Mouse (Mus musculus) hindbrain, embryonic 16.5 days (tissue): ENCODE data around the gene Bahcc1. TPM values are rescaled to one million over a fixed set of nuclear protein-coding genes. Genes with fewer than 3 reads are reported as not detected.

ENCODE experiments used
- ATAC-seq: fragments of 200-750 bp; cut with Nextera tagmentation; 2 replicates; pipeline ENCODE4 v1.8.0; 2017; ENCODE audit warnings: moderate TSS enrichment, moderate library complexity
- H3K27ac ChIP-seq: fragments of 300-500 bp; sonication (generic); 2 replicates; pipeline ENCODE4 v1.5.1; 2014; ENCODE audit warnings: low read depth, mild to moderate bottlenecking, control low read depth, low read length, moderate library complexity
- H3K27me3 ChIP-seq: fragments of 300-500 bp; sonication (generic); replicated peaks from 2 replicates; pipeline ENCODE4 v1.6.1; 2014; ENCODE audit warnings: low read length; ENCODE audit not compliant: control insufficient read depth, insufficient read depth
- H3K36me3 ChIP-seq: fragments of 300-500 bp; sonication (generic); 2 replicates; pipeline ENCODE4 v1.6.1; 2014; ENCODE audit warnings: mild to moderate bottlenecking, low read length, moderate library complexity, mixed read lengths; ENCODE audit not compliant: control insufficient read depth, insufficient read depth
- H3K4me1 ChIP-seq: fragments of 300-500 bp; sonication (generic); 2 replicates; pipeline ENCODE4 v1.6.1; 2014; ENCODE audit warnings: low read depth, low read length; ENCODE audit not compliant: control insufficient read depth, insufficient read depth
- H3K4me2 ChIP-seq: fragments of 300-500 bp; sonication (generic); 2 replicates; pipeline ENCODE4 v1.6.1; 2014; ENCODE audit warnings: mild to moderate bottlenecking, low read length, control low read depth, moderate library complexity
- H3K4me3 ChIP-seq: fragments of 300-500 bp; sonication (generic); 2 replicates; pipeline ENCODE4 v1.5.1; 2014; ENCODE audit warnings: mild to moderate bottlenecking, low read length, control low read depth, moderate library complexity
- H3K9ac ChIP-seq: fragments of 300-500 bp; sonication (generic); 2 replicates; pipeline ENCODE4 v1.6.1; 2014; ENCODE audit warnings: low read depth, mild to moderate bottlenecking, control low read depth, low read length, moderate library complexity
- H3K9me3 ChIP-seq: fragments of 300-500 bp; sonication (generic); 2 replicates; pipeline ENCODE4 v1.6.1; 2014; ENCODE audit warnings: mild to moderate bottlenecking, low read length, moderate library complexity; ENCODE audit not compliant: control insufficient read depth
- WGBS: fragments of 180-500 bp; shearing (Covaris S2); extraction: QIAGEN DNeasy Blood & Tissue Kit; methylation state at CpG from one replicate; pipeline ENCODE4 v1.1.7; 2014; 5-methylcytosine and 5-hydroxymethylcytosine counted together
- polyA plus RNA-seq: library from polyadenylated mRNA; unstranded; fragments of >200 nt; fragmentation: Nextera tagmentation; extraction: Ambion mirVana; gene quantifications from 2 replicates; pipeline ENCODE4 v1.2.1, GENCODE M21; 2015

Bahcc1 gene
- polyA plus RNA-seq, 1 experiment from 2014 or later = 7.8 TPM

GRCm38 (mm10) chr11:120227571-120228051 is 5.1 kb upstream of the Bahcc1 start:
- Histone ChIP-seq H3K4me2 (no peak overlapping the region), H3K27me3 (no peaks in the 10 kb centered on the region), H3K4me1 (peaks cover 72% of the 10 kb centered on the region), H3K36me3 (no peaks in the 10 kb centered on the region), H3K9ac (peak overlapping the region; percentile 42; the same call in 1 of the 2 replicates), H3K9me3 (no peaks in the 10 kb centered on the region), H3K27ac (peak overlapping the region; percentile 36), H3K4me3 (no peak overlapping the region)
- 35% methylated on average over 8 of the region's 8 CpGs for WGBS
- no peak for ATAC-seq

DNA sequence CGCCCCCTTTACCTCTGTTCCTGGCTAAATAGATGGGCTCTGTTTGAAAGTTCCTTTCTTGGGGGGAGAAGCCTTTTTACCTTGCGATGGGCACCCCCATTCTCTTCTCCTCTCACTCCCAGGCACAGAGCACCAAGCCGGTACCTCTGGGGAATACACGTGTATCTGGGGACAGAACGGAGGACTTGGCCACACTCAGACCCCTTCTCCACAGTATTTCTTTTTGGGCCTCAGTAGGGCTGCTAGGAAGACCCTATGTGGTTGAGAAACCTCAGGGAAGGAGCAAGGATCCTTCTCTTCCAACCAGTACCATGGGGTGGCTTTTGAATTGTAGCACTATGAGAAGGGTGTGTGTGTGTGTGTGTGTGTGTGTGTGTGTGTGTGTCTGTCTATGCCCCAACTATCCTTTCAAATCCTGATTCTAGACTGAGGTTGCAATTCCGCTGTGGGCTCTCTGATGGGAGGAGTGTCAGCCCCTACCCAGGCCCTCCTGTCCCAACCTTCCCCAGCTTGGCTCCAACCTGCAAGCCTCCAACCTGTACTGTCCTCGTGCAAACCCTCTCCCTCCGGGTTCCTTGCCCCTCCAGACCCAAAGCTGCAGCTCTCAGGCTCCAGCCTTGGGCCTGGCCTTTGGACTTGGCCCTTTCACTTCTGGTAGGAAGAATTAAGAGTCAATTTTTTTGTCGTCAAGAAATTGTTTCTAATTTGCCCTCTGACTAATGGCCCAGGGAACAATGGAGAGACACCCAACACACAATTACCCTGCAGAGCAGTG is 4.4 kb upstream of the Bahcc1 start:
- Histone ChIP-seq H3K9me3 (no peaks in the 10 kb centered on the region), H3K27me3 (no peaks in the 10 kb centered on the region), H3K4me1 (peaks cover 72% of the 10 kb centered on the region), H3K4me2 (peak overlapping the region; percentile 96), H3K4me3 (no peak overlapping the region), H3K36me3 (no peaks in the 10 kb centered on the region), H3K9ac (peak overlapping the region; percentile 44), H3K27ac (peak overlapping the region; percentile 57)
- ATAC-seq = no peak
- WGBS = 51% methylated on average over 9 of the region's 9 CpGs

GRCm38 (mm10) chr11:120228911-120229437 is 3.8 kb upstream of the Bahcc1 start:
- Histone ChIP-seq H3K4me1 (peaks cover 67% of the 10 kb centered on the region), H3K9me3 (no peaks in the 10 kb centered on the region), H3K36me3 (no peaks in the 10 kb centered on the region), H3K27me3 (no peaks in the 10 kb centered on the region), H3K9ac (peak overlapping the region; percentile 97), H3K4me3 (peak overlapping the region; percentile 90), H3K27ac (peak overlapping the region; percentile 57), H3K4me2 (peak overlapping the region; percentile 96)
- 11% methylated on average over 7 of the region's 7 CpGs for WGBS
- ATAC-seq = no peak

DNA sequence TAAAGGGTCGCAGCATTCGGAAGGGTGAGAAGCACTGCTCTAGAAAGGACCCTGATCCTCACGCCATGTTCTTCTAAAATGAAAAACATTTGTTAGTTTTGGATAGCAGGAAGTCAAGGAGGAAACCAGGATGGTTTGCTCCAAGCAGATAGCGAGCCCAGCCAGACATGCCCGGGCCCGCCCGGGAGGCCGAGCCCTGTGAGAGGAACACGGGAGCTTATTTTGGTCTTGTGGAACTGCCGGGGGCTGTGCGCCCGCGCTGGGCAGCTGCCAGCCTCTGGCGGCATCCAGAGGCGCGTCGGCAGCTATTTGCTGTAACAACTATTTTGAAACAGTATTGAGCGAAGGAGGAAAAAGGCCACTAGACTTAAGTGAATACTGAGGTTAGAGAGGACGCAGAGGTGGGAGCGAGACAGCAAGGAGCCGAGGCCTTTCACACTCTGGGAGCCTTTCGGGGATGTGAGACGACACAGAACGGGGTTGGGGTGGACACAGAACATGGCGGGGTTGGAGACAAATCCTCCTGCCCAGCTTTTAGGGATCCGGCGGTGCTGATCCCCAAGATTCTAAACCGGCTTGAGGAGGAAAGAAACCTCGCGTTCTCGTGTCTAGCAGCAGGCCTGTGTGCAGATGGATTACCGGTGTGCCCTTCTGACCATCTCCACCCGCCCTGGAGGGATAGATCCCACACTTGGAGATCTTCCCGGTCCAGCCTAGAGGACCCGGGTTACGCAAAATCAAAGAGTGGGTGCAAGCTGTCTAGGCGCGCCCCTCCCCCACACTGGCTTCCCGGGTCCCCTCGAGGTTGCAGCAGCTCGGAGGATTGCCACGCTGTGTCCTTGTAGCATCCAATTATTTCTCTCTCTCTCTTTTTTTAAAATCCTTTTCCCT is 2.6 kb upstream of the Bahcc1 start:
- Histone ChIP-seq H3K9me3 (no peaks in the 10 kb centered on the region), H3K36me3 (no peaks in the 10 kb centered on the region), H3K9ac (peak overlapping the region; percentile 97), H3K27ac (peak overlapping the region; percentile 99), H3K4me2 (peak overlapping the region; percentile 96), H3K4me3 (peak overlapping the region; percentile 90), H3K27me3 (no peaks in the 10 kb centered on the region), H3K4me1 (peaks cover 56% of the 10 kb centered on the region)
- under 1% methylated on average over 42 of the region's 42 CpGs for WGBS
- ATAC-seq = no peak

- H3K4me3 ChIP-seq = peak overlapping the region; percentile 90
- H3K9ac ChIP-seq = peak overlapping the region; percentile 97
- no peaks in the 10 kb centered on the region for H3K9me3 ChIP-seq
- H3K4me1 ChIP-seq = peaks cover 49% of the 10 kb centered on the region
- H3K4me2 ChIP-seq = peak overlapping the region; percentile 96
- H3K36me3 ChIP-seq = no peaks in the 10 kb centered on the region
- peak overlapping the region; percentile 99 for H3K27ac ChIP-seq
- no peak for ATAC-seq
- under 1% methylated on average over 45 of the region's 58 CpGs for WGBS
- H3K27me3 ChIP-seq = no peaks in the 10 kb centered on the region
These were observed 1.8 kb upstream of the Bahcc1 start for GRCm38 (mm10) chr11:120230841-120231370.

DNA sequence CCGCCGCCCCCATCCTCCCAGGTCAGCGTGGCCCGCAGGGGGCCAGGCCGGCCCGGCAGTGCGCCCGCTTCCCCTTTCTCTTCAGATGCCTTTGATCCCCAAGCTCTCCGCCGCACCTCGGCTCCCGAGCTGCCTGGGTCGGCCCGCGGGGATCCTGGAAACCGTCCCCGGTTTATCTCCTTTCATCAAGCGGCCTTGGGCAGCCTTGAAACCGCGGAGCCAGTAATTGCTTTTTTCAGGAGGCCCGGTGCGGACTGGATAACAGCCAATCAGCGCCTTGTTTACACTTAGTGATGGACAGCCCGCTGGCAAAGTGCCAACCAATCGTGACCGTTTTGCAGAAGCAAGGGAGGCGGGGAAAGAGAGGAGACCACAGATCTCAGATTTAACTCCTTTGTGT is 1.4 kb upstream of the Bahcc1 start:
- no peaks in the 10 kb centered on the region for H3K36me3 ChIP-seq
- H3K27ac ChIP-seq = peak overlapping the region; percentile 99
- H3K9ac ChIP-seq = peak overlapping the region; percentile 97
- no peaks in the 10 kb centered on the region for H3K9me3 ChIP-seq
- peak overlapping the region; percentile 90 for H3K4me3 ChIP-seq
- under 1% methylated on average over 21 of the region's 27 CpGs for WGBS
- H3K4me1 ChIP-seq = peaks cover 45% of the 10 kb centered on the region
- ATAC-seq = peak; percentile 72
- peak overlapping the region; percentile 96 for H3K4me2 ChIP-seq
- no peaks in the 10 kb centered on the region for H3K27me3 ChIP-seq

GRCm38 (mm10) chr11:120233441-120234135 is 841 bp downstream of the Bahcc1 start:
- no peak for ATAC-seq

DNA sequence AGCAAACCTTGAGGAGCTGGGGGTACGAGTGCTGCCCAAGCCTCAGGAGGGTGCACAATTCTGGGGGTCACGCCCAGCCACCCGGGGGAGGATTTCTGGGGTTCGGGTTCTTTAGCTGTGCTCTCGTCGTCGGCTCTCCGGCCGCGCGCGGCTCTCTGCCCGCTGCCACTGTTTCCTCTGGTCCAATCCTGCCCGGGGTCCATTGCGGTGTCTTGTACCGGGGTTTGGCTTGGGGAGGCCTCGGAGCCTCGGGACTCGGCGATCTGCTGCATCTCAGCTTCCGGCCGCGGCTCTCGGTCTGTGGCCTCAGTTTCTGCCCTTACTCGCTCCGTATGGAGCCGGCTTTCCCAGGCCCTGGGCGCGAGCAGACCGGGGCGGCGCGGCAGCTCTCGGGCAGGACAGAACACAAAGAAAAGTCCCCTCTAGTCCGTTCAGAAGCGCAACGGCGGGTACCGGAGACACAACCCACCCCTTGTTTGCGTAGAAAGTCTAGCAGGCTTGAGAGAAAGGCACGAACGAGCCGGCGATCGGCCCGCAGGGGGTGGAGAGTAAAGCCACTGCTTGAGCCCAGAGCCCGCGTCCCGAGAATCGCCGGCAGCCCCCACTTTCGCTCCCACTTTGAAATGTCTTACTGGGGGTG is 1.5 kb downstream of the Bahcc1 start:
- peak overlapping the region; percentile 95 for H3K27ac ChIP-seq
- H3K27me3 ChIP-seq = no peaks in the 10 kb centered on the region
- H3K36me3 ChIP-seq = no peaks in the 10 kb centered on the region
- H3K4me2 ChIP-seq = peak overlapping the region; percentile 90
- H3K4me1 ChIP-seq = peaks cover 27% of the 10 kb centered on the region
- peak overlapping the region; percentile 95 for H3K9ac ChIP-seq
- H3K9me3 ChIP-seq = no peaks in the 10 kb centered on the region
- peak overlapping the region; percentile 90 for H3K4me3 ChIP-seq
- WGBS = under 1% methylated on average over 51 of the region's 52 CpGs
- no peak for ATAC-seq

More at GRCm38 (mm10) chr11:120233441-120234135, 841 bp downstream of the Bahcc1 start:
- peak overlapping the region; percentile 90 for H3K4me3 ChIP-seq
- peak overlapping the region; percentile 95 for H3K27ac ChIP-seq
- H3K9me3 ChIP-seq = no peaks in the 10 kb centered on the region
- peak overlapping the region; percentile 90 for H3K4me2 ChIP-seq
- peaks cover 27% of the 10 kb centered on the region for H3K4me1 ChIP-seq
- WGBS = under 1% methylated on average over 48 of the region's 51 CpGs
- H3K36me3 ChIP-seq = no peaks in the 10 kb centered on the region
- H3K27me3 ChIP-seq = no peaks in the 10 kb centered on the region
- peak overlapping the region; percentile 95 for H3K9ac ChIP-seq
